Mouse (Mus musculus) left cerebral cortex, adult 11 months (tissue): ENCODE data around the gene Gli1.
A peak's percentile ranks its signal among the peaks of the same experiment; 100 is the strongest.

Experiments used
- DNase-seq: peaks from one replicate; pipeline ENCODE4 v3.0.0; 2022; ENCODE audit warnings: low spot score

Gli1 gene

GRCm38 (mm10) chr10:127341891-127342639 lies at the start of gene Gli1:
Gli1 (minus strand) TSS chr10:127341974.
- peak; percentile 51 for DNase-seq

- DNase-seq = no peak
Observed at GRCm38 (mm10) chr10:127381743-127382134, 40.0 kb upstream of the Gli1 start.

GRCm38 (mm10) chr10:127380767-127381742 lies 39.3 kb upstream of the Gli1 start:
- DNase-seq = no peak

- peak; percentile 80 for DNase-seq
Observed at GRCm38 (mm10) chr10:127380251-127380691, 38.5 kb upstream of the Gli1 start, which contains the start of gene R3hdm2. R3hdm2 (plus strand) TSS chr10:127380327.

GRCm38 (mm10) chr10:127379654-127380053 lies 37.9 kb upstream of the Gli1 start:
- DNase-seq = no peak

GRCm38 (mm10) chr10:127377700-127378099 lies 35.9 kb upstream of the Gli1 start:
- DNase-seq = no peak

- no peak for DNase-seq
Observed at GRCm38 (mm10) chr10:127371023-127371422, 29.2 kb upstream of the Gli1 start.

GRCm38 (mm10) chr10:127369834-127370820 lies 28.4 kb upstream of the Gli1 start, which contains the start of gene Inhbc:
Inhbc (minus strand) TSS chr10:127370431.
- DNase-seq = no peak

GRCm38 (mm10) chr10:127368273-127368672 lies 26.5 kb upstream of the Gli1 start:
- DNase-seq = no peak

- no peak for DNase-seq
Observed at GRCm38 (mm10) chr10:127367116-127367515, 25.3 kb upstream of the Gli1 start.

GRCm38 (mm10) chr10:127360714-127361113 lies 18.9 kb upstream of the Gli1 start:
- DNase-seq = no peak

GRCm38 (mm10) chr10:127355336-127355735 lies 13.6 kb upstream of the Gli1 start:
- no peak for DNase-seq

GRCm38 (mm10) chr10:127353909-127354895 lies 12.4 kb upstream of the Gli1 start, which contains the start of gene Inhbe:
Inhbe (minus strand) TSS chr10:127354411.
- peak; percentile 77 for DNase-seq

GRCm38 (mm10) chr10:127352766-127353165 lies 11.0 kb upstream of the Gli1 start:
- no peak for DNase-seq

- DNase-seq = no peak
Observed at GRCm38 (mm10) chr10:127352187-127352586, 10.4 kb upstream of the Gli1 start.

- no peak for DNase-seq
Observed at GRCm38 (mm10) chr10:127351719-127352118, 9.9 kb upstream of the Gli1 start.

GRCm38 (mm10) chr10:127351285-127351595 lies 9.5 kb upstream of the Gli1 start:
- no peak for DNase-seq

GRCm38 (mm10) chr10:127350594-127351284 lies 9.0 kb upstream of the Gli1 start:
- DNase-seq = peak; percentile 41

- no peak for DNase-seq
Observed at GRCm38 (mm10) chr10:127349810-127350209, 8.0 kb upstream of the Gli1 start.

- no peak for DNase-seq
Observed at GRCm38 (mm10) chr10:127348957-127349356, 7.2 kb upstream of the Gli1 start.
